Mouse (Mus musculus): Measurements from ENCODE around the gene Hfm1. TPM values are rescaled to one million over a fixed set of nuclear protein-coding genes. Genes with fewer than 3 reads are reported as not detected.

The Hfm1 gene
- polyA plus RNA-seq, 1 experiment: not detected

DNA sequence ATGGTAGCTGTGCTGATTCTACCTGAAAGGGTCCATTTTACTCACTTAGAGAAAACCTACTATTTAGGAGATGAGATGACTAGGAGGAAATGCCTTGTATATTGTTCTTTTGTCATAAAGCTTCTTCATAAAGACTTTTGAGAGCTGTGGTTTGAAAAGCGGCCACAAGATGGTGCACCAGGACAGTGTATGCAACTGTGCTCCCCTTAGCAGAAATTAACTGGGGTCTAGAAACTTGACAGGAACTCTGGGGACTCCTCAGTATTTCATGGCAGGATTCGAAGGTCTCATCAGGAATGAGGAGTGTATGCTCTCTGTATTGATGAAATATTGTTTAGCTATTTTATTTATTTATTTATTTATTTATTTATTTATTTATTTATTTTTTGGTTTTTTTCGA lies 65.7 kb downstream of the Hfm1 start:
- Histone ChIP-seq H3K27ac (ENCODE audit: insufficient read depth, low read depth, low read length) (no peak overlapping the region), H3K4me1 (ENCODE audit: control insufficient read depth, insufficient read depth, low read length) (no peaks in the 10 kb centered on the region), H3K4me3 (ENCODE audit: insufficient read depth, low read length) (no peak overlapping the region)
- no peak for TF ChIP-seq POLR2A (IDR thresholded peaks at IDR 0.05; ENCODE audit: borderline replicate concordance, low read depth, low read length)
- TF ChIP-seq CTCF (IDR thresholded peaks at IDR 0.05; ENCODE audit: low read depth, low read length): no peak

DNA sequence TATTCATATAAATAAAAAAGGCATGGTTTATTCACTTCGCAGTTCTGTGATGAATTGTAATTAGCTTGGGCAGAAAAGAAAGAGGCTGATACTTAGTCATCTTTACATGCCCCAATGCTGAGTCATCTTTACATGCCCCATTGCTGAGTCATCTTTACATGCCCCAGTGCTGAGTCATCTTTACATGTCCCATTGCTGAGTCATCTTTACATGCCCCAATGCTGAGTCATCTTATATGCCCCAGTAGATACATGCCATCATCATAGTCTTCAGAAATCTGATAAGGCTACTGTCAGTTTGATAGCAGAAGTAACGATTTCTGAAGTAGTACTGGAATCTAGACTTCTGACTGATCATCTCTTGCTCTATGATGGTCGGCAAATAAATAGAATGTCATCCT lies 72.8 kb downstream of the Hfm1 start:
- no peak overlapping the region for H3K4me3 ChIP-seq (ENCODE audit: insufficient read depth, low read length)
- TF ChIP-seq POLR2A (IDR thresholded peaks at IDR 0.05; ENCODE audit: borderline replicate concordance, low read depth, low read length) (no peak), CTCF (IDR thresholded peaks at IDR 0.05; ENCODE audit: low read depth, low read length) (no peak)
- H3K4me1 ChIP-seq (ENCODE audit: control insufficient read depth, insufficient read depth, low read length): no peaks in the 10 kb centered on the region
- no peak overlapping the region for H3K27ac ChIP-seq (ENCODE audit: insufficient read depth, low read depth, low read length)

- H3K27ac ChIP-seq (ENCODE audit: insufficient read depth, low read depth, low read length): no peak overlapping the region
- TF ChIP-seq POLR2A (IDR thresholded peaks at IDR 0.05; ENCODE audit: borderline replicate concordance, low read depth, low read length) (no peak), CTCF (IDR thresholded peaks at IDR 0.05; ENCODE audit: low read depth, low read length) (no peak)
- no peak overlapping the region for H3K4me3 ChIP-seq (ENCODE audit: insufficient read depth, low read length)
- H3K4me1 ChIP-seq (ENCODE audit: control insufficient read depth, insufficient read depth, low read length): no peaks in the 10 kb centered on the region
Observed at GRCm38 (mm10) chr5:106847045-106847444, 79.1 kb downstream of the Hfm1 start.

GRCm38 (mm10) chr5:106843906-106844305 lies 82.2 kb downstream of the Hfm1 start:
- H3K27ac ChIP-seq (ENCODE audit: insufficient read depth, low read depth, low read length): no peak overlapping the region
- H3K4me1 ChIP-seq (ENCODE audit: control insufficient read depth, insufficient read depth, low read length): no peaks in the 10 kb centered on the region
- TF ChIP-seq POLR2A (IDR thresholded peaks at IDR 0.05; ENCODE audit: borderline replicate concordance, low read depth, low read length) (no peak), CTCF (IDR thresholded peaks at IDR 0.05; ENCODE audit: low read depth, low read length) (no peak)
- no peak overlapping the region for H3K4me3 ChIP-seq (ENCODE audit: insufficient read depth, low read length)

DNA sequence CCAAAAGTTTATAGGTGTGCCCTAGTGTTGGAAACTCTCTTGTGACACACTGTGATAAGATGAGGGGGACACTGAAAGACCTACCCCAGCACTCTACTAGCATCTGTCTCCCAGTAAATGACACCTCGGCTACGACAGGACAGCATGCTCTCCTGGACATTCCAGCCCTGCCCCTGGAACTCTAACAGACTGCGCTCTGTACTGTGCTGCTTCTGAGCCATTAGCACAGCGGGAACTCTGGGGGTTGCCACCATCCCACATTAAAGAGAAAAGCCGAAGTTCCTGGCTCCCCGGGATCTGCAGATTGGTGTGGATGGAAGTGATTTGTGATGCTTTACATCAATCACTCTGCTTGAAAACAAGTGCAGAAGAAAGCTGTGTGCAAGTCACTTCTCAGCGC lies 93.1 kb downstream of the Hfm1 start:
- no peak overlapping the region for H3K27ac ChIP-seq (ENCODE audit: insufficient read depth, low read depth, low read length)
- TF ChIP-seq POLR2A (IDR thresholded peaks at IDR 0.05; ENCODE audit: borderline replicate concordance, low read depth, low read length): no peak
- TF ChIP-seq CTCF (IDR thresholded peaks at IDR 0.05; ENCODE audit: low read depth, low read length): no peak
- H3K4me3 ChIP-seq (ENCODE audit: insufficient read depth, low read length): no peak overlapping the region
- no peaks in the 10 kb centered on the region for H3K4me1 ChIP-seq (ENCODE audit: control insufficient read depth, insufficient read depth, low read length)

DNA sequence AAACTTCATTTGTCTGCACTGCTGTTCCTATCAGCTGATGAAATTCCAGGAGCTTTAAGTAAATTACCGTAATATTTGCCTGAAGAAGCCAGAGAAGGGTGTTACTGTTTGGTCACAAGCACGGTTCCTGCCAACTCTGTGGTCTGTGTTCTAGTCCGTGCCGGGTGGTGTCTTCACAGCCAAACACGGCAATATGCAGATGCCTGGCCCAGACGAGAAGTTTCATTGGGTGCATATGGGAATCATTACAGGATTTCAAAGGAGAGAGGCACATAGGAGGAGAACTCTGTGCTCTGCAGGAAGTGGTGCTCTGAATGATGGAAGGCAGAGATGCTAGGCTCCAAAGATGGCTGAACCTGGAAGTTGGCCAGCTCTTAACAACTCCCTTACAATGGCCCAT lies 94.7 kb downstream of the Hfm1 start:
- Histone ChIP-seq H3K27ac (ENCODE audit: insufficient read depth, low read depth, low read length) (no peak overlapping the region), H3K4me3 (ENCODE audit: insufficient read depth, low read length) (no peak overlapping the region), H3K4me1 (ENCODE audit: control insufficient read depth, insufficient read depth, low read length) (no peaks in the 10 kb centered on the region)
- no peak for TF ChIP-seq POLR2A (IDR thresholded peaks at IDR 0.05; ENCODE audit: borderline replicate concordance, low read depth, low read length)

DNA sequence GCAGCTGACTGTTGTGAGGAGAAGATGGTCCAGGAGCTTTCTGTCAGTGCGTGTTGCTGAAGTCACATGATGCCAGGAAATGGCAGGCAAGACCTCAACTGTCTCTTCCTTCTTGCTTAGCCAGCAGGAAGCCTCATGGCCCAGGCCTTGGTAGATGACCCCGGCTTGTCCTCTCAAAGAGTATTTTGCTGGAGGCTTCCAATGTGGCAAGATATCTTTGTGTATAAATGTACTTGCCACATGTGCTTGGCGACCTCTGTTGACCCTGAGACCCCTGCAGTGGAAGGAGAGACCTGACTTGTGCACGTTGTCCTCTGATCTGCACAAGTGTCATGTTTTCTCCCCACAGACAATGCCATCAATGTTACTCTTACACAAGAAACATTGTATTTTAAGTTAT lies 95.3 kb downstream of the Hfm1 start:
- TF ChIP-seq CTCF (IDR thresholded peaks at IDR 0.05; ENCODE audit: low read depth, low read length) (no peak), POLR2A (IDR thresholded peaks at IDR 0.05; ENCODE audit: borderline replicate concordance, low read depth, low read length) (no peak)
- H3K4me1 ChIP-seq (ENCODE audit: control insufficient read depth, insufficient read depth, low read length): no peaks in the 10 kb centered on the region
- no peak overlapping the region for H3K4me3 ChIP-seq (ENCODE audit: insufficient read depth, low read length)
- H3K27ac ChIP-seq (ENCODE audit: insufficient read depth, low read depth, low read length): no peak overlapping the region

DNA sequence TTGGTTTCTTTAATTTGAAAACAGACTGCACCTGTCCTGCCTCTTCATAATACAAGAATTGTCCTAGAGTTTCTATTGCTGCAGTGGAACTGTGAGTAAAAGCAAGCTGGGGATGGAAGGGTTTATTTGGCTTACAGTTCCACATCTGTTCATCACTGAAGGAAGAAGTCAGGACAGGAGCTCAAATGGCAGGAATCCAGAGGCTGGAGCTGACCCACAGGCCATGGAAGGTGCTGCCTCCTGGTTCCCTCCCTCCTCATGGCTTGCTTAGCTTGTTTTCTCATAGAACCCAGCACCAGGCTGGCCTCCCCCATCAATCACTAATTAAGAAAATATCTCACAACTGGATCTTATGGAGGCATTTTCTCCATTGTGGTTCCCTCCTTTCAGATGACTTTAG lies 99.4 kb downstream of the Hfm1 start:
- no peak overlapping the region for H3K27ac ChIP-seq (ENCODE audit: insufficient read depth, low read depth, low read length)
- no peaks in the 10 kb centered on the region for H3K4me1 ChIP-seq (ENCODE audit: control insufficient read depth, insufficient read depth, low read length)
- no peak for TF ChIP-seq POLR2A (IDR thresholded peaks at IDR 0.05; ENCODE audit: borderline replicate concordance, low read depth, low read length)
- no peak for TF ChIP-seq CTCF (IDR thresholded peaks at IDR 0.05; ENCODE audit: low read depth, low read length)
- no peak overlapping the region for H3K4me3 ChIP-seq (ENCODE audit: insufficient read depth, low read length)

GRCm38 (mm10) chr5:106826044-106826443 lies 100.1 kb downstream of the Hfm1 start:
- no peaks in the 10 kb centered on the region for H3K4me1 ChIP-seq (ENCODE audit: control insufficient read depth, insufficient read depth, low read length)
- H3K27ac ChIP-seq (ENCODE audit: insufficient read depth, low read depth, low read length): no peak overlapping the region
- TF ChIP-seq CTCF (IDR thresholded peaks at IDR 0.05; ENCODE audit: low read depth, low read length): no peak
- no peak for TF ChIP-seq POLR2A (IDR thresholded peaks at IDR 0.05; ENCODE audit: borderline replicate concordance, low read depth, low read length)
- no peak overlapping the region for H3K4me3 ChIP-seq (ENCODE audit: insufficient read depth, low read length)

DNA sequence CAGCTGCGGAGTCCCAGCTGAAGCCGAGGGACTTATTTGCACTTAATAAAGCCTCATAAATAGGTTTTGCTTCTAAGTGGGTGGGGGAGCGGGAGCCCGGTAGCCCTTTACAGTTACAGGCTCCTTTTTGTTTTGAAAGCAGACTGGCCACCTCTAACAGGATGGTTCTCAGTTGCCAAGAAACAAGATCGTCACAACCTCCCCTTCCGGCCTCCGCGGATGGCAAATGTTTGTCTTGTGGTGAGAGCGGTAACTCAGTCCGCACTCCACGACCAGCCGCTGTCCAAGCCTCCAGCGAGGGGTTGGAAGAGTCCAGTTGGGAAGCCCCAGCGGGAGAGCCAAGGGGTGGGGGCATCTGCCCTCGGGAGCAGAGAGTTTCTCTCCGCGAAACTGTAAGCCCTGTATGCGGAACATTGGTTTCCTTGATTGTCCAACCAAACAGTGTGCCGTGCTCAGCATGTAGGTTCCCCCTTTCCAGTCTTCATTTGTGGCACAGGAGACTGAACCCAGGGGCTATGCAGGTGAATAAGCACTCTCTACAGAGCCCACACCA lies 100.7 kb downstream of the Hfm1 start:
- TF ChIP-seq POLR2A (IDR thresholded peaks at IDR 0.05; ENCODE audit: borderline replicate concordance, low read depth, low read length) (no peak), CTCF (IDR thresholded peaks at IDR 0.05; ENCODE audit: low read depth, low read length) (no peak)
- Histone ChIP-seq H3K27ac (ENCODE audit: insufficient read depth, low read depth, low read length) (no peak overlapping the region), H3K4me3 (ENCODE audit: insufficient read depth, low read length) (peak overlapping the region; percentile 20), H3K4me1 (ENCODE audit: control insufficient read depth, insufficient read depth, low read length) (no peaks in the 10 kb centered on the region)

- Histone ChIP-seq H3K27ac (ENCODE audit: insufficient read depth, low read depth, low read length) (no peak overlapping the region), H3K4me1 (ENCODE audit: control insufficient read depth, insufficient read depth, low read length) (no peaks in the 10 kb centered on the region)
Observed at GRCm38 (mm10) chr5:106824716-106825115, 101.4 kb downstream of the Hfm1 start.

More at GRCm38 (mm10) chr5:106824716-106825115, 101.4 kb downstream of the Hfm1 start:
- H3K4me3 ChIP-seq (ENCODE audit: insufficient read depth, low read length): no peak overlapping the region
- no peak for TF ChIP-seq POLR2A (IDR thresholded peaks at IDR 0.05; ENCODE audit: borderline replicate concordance, low read depth, low read length)
- no peak for TF ChIP-seq CTCF (IDR thresholded peaks at IDR 0.05; ENCODE audit: low read depth, low read length)
